Mouse (Mus musculus): ENCODE measurements around the gene Nck1.

DNA sequence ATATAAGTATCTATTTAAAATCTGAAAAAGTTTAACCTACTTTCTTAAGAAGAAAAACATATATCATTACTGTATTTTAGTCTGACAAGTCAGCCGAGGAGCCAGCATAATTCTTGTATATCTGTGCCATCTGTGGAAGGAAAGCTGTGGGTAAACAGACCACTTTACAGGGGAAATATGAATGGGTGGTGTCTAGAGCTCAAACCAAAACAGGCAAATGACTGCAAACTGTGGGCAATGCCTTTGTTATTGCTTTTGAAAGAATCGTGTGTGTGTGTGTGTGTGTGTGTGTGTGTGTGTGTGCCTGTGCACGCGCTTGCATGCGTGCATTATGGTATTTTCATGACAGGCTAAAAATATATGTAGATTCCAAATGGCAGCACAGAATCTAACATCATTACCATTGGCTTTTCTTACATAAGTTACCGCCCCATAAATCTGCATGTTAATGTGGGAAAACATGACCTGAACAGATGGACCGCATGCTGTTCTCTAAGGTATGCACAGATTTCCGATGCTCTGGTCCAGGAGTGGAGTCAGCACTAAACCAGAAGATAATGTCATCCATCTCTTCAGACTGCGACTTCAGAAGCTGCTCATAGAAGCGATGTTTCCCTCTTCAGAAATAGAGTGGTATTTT is 14.4 kb upstream of the Nck1 start:
- no peak for TF ChIP-seq GATA1 (IDR thresholded peaks at IDR 0.05; ENCODE audit: low read length)
- no peak for TF ChIP-seq TAL1 (IDR thresholded peaks at IDR 0.05; ENCODE audit: low read length)
